Mouse (Mus musculus) lung, postnatal 10 days (tissue): ENCODE measurements around the gene Mrgprd.

ENCODE experiments used
- DNase-seq: peaks from one replicate; pipeline ENCODE4 v3.0.0; 2021

The Mrgprd gene

DNA sequence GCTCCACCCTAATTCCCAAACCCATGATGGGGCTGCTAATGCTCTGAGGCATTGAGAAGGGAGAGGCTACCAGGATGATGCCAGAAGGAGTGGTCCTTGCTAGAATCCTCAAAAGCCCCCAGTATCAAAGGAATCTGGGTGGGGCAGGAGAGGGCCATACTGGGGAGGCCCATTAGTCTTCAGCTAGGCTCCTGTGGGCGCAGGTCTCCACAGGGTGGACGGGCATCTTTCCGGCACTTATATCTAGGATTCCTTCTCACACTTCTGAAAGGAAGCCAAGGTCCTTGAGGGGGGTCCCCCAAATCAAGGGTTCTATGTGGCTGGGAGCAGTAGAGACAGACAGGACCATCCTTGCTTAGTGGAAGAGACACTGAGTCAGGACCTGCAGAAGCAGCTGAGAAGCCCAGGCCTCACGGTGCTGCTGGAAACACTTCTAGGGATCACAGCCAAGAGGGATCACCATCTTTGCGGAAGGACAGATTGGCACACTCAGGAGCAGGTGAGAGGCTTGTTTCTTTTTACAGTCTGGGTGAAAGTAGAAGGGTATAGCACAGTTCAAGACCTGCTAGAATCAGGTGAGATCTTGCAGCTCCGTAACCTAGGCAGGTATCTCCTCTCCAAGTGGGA is at the start of gene Mrgprd:
Mrgprd (plus strand) TSS at position 51 of the 627 bp plus-strand sequence.
- no peak for DNase-seq

DNA sequence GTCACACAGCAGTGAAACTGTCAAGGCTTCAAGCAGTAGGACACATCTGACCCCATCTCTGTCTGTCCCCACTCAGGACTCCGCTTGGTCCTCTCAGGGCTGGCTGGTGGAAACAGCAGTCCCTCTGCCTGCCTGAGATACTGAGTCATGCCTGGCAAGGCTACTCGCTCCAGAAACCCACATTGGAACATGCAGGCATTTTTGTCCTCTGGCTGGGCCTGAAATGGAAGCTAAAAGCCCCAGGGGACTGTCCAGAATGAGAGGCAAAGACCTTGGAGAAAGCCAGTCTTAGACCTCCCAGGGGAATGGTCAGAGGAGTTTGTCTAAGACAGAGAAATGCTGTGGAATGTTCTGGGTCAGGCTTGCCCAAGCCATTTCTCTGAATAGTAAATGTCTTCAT is 48.6 kb upstream of the Mrgprd start:
- DNase-seq = peak; percentile 37

DNA sequence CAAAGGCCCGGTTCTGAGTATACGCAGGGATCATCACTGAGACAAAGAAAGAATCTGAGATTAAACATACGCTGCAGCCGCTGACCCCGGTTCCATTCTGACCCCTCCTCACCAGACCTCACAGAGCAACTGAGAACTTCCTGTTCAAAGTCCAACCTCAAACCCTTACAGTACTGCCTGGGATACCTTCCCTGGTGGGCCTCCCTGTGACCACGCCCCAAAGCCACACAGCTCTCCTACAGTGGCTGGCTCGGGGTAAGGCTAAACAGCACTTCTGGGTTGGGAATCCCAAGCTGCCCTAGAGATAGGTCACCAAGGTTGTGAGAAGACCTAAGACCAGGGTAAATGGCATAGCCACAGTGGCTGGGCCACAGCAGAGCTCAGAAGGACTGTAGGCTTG is 45.7 kb upstream of the Mrgprd start:
- DNase-seq = no peak

DNA sequence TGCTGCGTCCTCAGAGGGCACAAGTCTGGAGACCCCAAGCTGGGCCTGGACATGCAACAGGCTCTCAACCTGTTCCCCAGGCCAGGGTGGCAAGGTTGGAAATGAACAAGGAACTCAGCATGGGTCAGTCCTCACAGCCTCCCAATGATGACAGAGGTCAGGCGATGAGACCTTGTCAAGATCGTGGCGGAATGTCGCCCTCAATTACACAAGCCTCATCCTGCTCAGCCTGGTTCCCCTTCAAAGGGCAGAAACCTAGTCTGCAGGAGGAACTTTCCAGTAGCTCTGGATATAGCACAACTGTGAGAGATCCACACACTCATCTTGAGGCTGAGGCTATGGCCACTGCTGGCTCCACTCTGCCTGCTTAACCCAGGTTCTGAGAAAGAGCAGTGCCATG is 43.7 kb upstream of the Mrgprd start:
- no peak for DNase-seq

DNA sequence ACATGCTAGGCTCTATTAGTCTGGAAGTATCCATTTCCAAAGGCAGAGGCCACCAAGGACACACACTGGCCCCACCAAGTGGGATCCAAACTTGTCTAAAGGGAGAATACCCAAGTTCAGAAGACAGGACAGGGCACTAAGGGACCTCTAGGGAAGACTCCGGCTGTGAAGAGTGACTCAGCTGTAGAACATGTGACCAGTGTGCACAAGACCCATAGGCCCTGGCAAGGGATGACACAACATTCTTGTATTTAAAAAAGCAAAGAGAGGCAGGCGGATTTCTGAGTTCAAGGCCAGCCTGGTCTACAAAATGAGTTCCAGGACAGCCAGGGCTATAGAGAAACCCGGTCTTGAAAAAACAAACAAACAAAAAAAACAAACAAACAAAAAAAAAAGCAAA is 39.1 kb upstream of the Mrgprd start:
- no peak for DNase-seq

DNA sequence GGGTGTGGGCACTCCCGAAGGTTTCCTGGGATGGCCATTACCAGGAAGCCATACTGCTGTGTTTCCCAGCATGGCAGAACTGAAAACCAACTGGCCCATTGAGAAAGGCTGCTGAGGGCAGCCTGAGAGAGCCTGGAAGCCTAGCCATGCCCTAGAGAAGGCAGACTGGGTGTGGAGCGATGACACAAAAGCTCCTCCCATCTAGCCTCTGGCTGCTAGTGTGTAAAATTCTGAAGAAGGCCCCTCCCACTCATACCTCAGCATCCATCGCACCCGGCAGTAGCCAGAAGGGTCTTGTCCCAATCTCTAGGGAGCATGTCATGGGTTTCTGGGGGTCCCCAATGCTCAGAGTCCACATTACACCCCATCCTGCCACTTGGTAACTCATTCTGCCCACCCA is 33.2 kb upstream of the Mrgprd start:
- DNase-seq = no peak

DNA sequence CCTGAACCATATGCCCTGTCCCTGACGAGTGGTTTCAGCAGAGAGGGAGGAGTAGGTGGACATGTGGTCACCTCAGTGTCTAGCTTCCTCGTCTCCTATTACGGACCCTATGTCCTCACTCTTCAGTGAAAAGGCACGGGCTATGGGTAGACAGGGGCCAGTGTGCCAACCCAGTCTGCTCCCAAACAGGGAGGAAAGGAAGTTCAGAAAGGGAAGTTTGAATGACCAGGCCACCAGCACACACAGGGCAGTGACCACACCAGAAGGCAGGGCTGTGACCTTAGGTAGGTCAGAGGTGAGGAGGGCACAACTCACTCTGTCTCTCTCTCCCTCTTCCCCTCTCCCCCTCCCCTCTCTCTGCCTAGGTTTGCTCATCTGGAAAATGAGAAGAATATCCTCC is 31.6 kb upstream of the Mrgprd start:
- DNase-seq = peak; percentile 21

DNA sequence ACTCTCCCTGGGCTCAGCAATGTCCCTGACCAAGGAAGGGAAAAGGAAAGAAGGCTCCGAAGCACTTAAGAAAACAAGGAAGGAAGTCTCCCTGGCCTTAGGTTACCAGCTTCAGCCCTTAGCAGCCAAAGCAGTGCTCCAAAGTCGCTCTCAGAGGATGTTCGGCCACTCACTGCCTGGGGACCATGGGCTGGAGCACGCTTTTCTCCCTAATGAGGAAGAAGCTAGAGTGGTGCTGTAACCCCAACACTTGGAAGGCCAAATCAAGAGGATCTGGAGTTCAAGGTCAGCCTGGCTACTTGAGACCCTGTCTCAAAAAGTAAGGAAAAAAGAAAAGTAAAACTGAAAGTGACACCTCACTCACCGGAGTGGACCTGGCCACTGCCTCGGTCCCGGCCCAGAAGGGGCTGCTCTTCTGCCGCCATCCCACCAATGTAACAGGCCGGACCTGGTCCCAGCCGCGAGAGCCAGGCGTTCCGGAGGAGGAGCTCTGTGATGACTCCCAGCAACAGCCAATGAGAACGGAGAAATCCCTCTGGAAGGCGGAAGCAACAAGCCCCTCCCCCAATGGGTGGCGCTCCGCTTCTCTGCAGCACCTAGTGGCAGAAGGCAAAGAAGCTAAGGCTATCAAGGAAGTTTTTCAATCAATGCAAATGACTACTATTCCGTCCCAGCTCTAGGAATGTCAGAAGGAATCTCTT is 31.0 kb upstream of the Mrgprd start, which contains the start of gene Tpcn2:
Tpcn2 (minus strand) TSS at position 525 of the 701 bp plus-strand sequence.
- DNase-seq = peak; percentile 98

DNA sequence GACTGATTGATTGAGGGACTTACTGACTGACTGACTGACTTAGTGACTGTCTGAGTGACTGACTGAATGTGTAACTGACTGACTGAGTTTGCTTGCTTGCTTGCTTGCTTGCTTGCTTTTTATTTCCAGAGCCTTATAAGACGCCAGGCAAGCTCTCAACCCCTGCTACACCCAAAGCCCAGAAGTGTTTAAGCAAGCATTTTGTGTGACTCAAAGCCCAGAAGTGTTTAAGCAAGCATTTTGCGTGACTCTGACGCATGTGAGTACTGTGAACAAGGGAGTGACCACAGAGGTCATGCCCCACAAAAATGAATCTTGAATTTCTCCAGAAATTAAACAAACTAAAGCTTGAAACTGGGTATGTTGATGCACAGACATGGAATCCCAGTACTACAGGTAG is 30.3 kb upstream of the Mrgprd start:
- DNase-seq = peak; percentile 56

DNA sequence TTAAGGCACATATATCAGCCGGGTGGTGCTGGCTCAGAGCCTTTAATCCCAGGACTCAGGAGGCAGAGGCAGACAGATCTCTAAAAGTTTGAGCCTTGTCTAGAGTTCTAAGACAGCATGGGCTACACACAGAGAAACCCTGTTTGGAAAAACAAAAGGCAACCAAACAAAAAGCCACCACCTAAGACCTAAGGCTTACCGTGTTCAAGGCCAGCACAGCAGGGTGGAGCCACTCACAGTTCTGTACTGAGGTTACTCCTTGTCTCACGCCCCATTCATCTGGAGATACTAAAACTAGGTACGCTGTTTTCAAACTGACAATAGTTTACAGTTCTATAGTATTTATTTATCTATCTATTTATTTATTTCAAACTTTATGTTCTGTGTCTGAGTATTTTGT is 29.2 kb upstream of the Mrgprd start:
- no peak for DNase-seq

DNA sequence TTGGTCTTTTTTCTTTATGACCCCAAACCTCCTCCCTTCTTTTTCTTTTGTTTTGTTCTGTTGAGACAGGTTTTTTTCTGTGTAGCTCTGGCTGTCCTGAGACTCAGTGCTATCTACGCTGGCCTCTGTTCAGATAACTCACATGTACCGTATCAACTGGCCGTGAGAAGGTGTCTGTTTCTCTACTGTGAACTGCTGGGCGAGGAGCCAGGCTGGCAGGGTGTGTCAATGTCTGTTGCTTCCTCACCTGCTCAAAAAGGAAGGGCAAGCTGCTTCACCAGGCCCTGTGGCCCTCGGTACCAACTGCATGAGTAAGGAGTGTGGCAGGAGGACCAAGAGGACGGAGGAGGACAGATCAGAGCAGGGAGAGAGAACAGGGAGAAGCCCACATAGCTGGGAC is 27.2 kb upstream of the Mrgprd start:
- DNase-seq = no peak

DNA sequence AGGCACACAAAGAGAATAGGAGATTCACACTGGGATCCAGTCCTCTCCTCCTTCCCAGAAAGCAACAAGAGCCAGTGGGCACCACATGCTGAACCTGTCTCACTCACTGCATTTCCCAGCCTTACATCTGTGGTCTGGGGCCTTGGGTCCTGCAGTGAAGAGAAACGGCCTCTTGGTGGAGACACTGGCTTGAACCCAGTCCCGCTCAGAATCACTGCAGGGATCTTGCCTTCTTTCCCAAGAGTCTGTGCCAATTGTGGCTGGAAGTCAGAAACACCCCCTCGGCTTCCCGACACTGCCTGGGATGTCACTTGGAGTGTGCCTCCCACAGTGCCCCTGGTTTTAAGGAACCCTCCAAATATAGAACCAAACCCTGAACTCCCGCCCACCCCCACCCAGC is 25.3 kb upstream of the Mrgprd start:
- DNase-seq = peak; percentile 73

DNA sequence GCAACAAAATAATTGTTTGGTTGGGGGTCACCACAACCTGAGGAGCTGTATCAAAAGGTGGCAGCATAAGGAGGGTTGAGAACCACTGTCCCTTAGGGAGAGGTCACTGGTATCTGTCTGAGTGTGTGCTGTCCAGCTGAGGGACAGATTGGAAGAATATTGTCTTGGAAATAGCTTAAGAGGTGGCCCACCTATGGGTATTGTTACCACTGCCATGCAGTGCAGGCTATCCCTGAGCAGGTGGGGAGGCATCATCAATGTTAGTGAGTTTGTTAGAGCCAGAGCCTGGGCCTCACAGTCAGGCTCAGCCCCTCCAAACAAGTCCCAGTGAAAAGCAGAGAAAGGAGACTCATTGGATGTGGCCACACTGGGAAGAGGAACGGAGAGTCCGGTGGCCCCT is 22.8 kb upstream of the Mrgprd start:
- no peak for DNase-seq

DNA sequence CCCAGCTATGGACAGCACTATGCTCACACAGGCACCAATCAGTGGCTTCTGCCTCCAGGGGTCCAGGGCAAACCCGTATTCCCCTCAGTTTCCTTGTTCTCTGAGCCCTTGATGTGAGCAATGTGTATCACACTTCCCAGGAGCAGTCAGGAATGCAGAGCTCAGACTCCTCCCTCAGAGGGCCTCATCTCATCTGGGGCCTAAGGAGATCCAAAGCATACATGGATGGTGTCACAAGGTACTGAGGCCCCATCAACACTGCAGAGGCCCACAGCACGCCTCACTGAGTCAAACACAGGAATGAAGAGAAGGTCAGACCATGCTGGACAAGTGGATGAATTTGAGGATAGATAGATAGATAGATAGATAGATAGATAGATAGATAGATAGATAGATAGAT is 21.9 kb upstream of the Mrgprd start:
- DNase-seq = no peak

DNA sequence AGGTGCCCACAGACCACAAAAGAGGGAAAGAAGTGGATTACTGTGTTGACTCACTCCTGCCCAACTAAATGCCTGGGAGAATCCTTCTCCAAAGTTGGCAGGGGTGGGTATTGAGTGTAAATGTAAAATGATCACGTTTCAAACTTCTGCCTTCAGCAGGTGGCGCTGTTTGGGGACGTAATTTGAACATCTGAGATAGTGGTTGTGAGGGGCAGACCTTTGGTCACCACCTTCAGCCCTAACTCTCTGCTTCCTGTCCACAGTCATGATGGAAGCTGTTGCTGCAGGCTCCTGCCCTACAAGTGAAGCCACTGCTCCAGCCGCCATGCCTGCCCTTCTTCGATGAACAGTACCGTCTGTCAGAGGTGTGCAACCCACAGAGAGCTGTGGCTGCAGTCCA is 20.8 kb upstream of the Mrgprd start:
- peak; percentile 48 for DNase-seq

DNA sequence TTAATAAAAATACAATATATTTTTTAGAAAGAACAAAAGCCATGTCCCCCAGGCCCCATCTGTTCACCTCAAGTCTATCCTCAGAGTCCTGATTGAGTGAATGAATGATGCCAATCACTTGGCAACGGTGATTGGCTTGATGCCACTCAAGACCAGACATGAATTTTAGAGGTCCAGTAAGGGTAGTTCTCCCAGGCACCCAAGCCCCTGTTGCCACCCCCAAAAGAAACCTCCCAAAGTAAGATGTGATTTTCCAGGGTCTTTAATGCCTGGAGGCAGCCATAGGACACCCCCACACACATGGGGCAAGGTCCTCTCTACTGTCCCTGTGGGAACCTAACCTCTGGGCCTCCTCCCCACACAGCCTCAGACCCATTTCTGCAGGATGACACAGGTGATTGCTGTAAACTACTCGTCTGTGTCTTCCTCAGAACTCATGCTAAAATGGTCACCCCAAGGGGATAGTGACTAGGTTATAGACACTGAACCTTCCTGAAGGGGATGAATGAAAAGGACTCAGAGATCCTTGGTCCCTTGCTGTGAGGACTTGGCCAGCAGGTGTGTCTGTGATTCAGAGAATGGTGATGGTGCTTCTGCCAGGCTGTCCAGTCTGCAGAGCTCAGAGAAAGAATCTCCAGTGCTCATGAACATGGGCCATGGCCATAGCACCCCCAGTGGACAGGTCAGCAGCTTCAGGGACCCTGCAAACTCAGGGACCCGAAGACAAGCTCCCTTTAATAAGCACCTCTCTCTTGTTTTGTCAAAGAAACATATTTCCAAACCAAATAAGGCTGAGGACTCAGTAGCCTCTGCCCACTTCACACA is 15.8 kb upstream of the Mrgprd start:
- no peak for DNase-seq

DNA sequence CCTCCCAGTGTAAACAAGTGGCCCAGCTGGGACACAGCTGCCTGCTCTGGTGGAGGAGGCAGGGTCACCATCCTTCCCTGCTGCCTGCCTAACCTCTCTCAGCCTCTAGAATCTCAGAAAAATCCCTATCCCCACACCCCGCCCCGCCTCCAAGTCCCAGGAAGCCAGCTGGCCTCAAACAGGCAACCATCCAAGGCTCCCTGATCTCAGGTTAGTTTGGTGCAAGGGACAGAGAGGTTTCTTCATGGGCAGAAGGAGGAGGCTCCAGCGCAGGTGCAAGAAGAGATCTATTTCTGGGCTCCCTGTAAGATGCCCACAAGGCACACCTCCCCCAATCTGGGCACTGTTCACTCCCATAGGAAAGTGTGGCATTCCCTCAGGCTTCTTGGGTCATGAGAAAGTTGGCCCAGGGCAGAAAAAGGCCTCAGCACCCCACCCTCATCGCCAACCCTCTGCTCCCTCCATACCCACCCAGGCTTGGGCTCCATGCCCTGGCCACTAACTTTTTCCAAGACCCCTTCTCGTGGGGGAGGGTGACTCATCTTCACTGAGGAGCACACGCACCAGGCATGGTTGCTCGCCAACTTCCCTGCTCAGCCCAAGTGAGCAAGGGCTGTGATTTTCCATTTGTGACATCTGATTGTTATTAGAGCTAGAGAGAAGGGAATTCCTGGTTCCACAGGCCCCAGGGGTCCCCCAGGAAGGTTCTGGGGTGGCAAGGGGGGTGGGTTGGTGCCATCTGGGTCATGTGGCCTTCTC is 14.9 kb upstream of the Mrgprd start:
- DNase-seq = peak; percentile 79

DNA sequence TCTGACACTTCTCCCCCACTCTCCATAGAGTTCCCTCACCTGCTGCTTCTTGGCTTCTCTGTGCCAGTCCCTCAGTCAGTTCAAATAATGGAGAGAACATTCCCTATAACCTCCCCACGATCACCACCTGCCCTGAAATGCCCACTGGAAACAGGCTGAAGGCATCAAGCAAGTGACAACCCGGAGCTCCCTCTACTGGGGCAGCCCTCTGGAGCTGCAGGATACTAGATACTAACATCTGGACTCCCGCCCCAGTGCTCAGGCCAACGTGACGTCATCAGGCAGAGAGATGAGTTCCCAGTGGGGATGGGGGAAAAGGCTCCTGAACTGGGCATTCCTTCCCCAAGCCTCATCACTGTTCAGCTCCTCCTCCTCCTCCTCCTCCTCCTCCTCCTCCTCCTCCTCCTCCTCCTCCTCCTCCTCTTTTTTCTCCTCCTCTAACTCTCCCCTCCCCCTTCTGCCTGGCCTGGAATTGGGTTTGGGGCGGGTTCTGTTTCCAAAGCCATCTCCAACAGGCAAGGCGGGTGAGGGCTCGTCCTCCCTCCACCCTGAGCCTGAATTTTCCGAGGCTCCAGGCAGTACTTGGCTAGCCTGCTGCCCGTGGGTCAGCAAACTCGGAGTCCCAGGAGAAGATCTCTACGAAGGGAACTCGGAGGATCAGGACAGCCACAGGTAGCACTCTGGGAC is 14.2 kb upstream of the Mrgprd start, which contains the start of gene Mrgprf:
Mrgprf (plus strand) TSS at position 508 of the 687 bp plus-strand sequence.
- DNase-seq = peak; percentile 80

DNA sequence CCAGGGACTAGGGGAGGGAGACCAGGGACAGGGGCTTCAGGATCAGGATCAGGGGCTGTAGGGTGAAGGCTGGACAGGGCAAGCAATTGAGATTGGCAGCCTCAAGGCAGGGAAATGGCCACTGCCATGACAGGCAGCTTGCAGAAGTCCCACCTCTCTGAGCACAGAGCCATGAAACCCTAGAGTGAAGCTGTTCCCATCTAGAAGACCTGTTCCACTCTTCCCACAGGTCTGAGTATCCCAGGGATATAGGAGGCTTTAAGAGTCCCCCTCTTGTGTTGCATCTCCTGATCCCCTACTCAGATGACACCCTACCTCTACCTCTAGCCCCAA is 13.7 kb upstream of the Mrgprd start:
- no peak for DNase-seq

DNA sequence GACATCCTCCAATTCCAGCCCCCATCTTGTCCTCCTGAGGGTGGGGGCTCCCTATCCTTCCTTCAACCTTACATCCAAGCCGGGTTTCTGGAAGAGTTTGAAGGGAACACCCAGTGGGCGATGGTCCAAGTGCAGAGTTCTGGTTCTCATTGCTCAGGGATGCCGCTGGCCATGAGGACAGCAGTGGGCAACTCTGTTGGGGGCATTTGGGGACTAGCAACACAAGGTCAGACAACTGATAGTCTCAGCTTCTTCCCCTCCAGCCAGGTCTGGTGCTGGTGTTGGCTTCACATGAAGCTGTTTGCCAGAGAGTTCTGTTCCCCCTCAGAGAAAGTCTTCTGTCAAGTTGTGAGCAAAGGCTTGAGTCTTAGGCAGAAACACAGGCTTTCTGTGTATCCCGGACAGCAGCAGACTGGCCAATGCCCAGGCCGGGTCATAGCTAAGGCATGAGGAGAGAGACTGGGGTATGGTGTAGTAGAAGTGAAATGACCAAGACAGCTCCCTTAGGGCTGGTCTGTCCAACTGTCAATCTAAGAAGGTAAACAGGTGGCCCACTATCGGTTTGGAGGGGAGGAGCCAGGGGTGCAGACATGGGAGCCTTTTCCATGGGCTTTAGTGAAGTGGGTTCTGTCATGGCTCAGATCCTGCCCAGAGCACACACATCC is 13.2 kb upstream of the Mrgprd start:
- peak; percentile 59 for DNase-seq

DNA sequence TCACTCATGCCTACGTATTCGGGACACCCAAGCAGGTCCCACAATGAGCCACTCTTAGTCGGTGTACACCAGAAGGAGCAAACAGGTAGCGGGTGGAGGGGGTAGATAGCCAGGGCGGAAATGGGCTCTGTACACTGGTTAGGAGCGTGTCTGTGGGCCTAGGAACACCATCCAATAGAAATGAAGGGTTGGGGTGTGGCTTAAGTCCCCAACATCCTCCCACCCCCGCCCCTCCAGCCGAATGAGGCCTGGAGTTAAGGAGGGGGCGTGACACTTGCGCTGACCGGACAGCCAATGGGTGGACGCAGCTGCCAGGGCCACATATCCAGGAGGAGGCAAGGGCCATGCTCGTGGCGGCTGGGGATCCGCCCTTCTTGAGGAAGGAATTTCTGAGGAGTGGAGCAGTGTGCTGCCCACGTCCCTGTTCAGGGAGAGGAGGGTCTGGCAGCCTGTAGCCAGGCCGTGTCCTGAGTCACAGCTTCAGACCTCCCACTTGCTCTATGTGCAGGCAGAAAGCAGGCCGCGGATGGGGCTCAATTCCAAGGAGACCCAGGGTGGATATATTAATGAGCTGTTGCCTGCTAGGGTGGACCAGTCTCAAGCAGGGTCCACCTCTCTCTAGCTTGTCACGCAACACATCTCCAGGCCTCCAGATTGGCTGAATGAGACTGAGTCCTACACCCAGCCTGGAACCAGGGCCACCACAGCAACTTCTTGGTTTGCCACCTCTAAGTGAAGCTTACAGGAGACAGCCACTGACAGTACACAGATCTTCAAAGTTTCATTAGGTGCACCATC is 11.9 kb upstream of the Mrgprd start:
- DNase-seq = peak; percentile 92
